Mouse (Mus musculus) urinary bladder, postnatal 10 days (tissue): ENCODE measurements around the gene Metap1.

Source experiments
- DNase-seq: peaks from one replicate; pipeline ENCODE4 v3.0.0; 2022; ENCODE audit warnings: low spot score

Gene Metap1

DNA sequence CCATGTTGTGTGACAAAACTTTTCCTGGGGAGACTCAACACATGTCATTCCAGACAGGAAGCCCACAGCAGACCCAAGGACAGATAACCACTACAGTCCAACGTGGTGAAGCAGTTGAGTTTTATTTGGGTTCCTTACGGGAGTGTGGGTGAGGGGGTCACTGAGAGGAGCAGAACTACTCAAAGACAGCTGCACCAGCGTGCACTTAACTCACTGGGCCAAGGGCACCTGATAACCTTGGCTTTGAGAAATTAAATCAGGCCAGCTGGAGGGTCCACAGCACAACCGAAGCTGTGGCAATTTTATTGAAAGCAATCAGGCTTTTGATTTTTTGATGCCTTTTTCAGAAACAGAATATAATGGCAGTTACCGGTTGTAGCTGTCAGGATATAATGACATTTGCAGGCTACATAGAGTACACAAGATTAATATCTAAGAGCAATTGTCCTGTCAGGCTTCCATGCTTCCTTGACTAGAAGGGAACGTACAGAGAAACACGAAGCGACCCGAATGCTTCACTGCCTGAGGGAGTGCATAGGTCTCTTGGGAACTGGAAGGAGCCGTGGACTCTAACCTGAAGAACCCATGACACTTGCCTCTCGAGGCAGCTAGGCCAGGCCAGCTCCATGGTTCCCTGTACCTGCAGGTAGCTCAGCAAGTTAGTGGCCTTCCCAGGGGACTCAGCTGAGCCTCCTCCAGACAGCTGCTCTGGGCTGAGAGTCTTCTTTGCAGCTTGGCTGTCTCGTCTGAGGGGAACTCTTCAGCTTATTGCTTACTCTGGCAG lies 41.0 kb downstream of the Metap1 start:
- DNase-seq = no peak

DNA sequence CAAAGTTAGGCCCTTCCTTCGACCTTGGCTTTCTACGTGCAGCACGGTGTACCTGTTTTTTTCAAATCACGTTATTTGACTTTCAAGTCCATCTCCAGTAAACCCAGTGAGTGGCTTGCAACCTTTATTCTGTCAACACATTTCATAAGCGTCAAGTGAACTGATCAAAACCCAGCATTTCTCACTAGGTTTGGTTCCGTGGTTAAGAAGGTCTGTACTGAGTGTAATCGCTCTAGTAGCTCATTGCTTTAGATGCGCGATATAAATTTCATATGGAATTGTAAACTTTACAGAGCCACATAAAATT lies 45.9 kb downstream of the Metap1 start:
- no peak for DNase-seq

DNA sequence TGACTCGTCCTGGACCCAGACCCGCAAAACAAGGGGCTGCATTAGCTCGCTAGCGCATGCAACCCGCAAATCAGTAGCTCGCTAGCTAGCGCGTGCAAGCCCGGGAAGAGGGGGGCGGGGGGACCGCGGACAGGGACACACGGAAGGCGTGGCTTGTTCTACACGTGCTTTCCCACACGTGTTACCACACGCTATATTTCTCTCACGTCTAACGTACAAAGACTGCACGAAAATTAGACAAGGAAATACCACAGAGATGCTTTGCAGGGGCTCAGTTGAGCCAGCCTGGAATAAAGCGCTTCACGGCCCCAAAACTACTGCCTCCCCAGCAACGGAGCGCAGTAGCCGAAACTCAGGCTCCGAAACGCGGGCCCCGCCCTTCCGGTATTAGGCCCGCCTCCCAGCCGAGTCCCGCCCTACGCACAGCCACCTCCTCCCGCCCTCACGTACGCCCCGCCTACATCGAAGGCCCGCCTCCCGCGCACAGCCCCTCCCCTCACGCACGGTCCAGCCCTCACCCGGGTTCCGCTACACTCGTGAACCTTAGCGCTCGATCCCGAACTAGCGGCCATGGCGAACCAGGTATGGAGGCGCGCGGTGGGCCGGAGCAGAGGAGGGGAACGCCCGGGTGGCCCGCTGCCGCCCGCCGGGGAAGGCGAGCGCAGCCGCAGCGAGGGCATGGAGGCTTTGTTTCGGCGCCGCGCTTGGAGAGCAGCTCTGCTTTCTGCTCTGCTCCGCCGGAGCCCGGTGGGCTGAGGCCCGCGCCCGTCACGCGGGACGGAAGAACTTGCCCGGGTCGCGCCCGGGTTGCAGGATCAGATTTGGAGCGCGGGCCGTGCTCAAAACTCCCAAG lies 46.5 kb downstream of the Metap1 start, which contains the start of gene Adh5:
Gene Adh5 (plus strand): TSS at position 482 of the 853 bp plus-strand sequence.
- DNase-seq = peak; percentile 67

DNA sequence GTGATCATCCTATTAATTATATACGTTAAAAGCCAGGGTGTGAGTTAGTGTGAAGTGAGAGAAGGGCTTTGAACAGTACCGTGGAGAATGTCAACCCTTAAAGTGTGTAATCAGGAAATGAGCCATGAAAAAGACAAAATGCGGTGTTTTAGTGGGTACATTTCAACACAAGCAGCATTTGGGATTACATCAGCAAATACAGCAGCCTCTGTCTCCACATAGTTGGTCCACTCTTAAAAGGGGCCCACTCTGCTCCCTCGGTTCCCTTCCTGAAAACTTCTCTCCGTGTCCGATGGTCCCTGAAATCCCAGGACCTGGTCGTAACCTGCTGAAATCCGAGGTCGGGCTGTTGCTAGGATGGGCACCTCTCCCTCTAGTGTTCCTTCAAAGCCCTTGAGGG lies 47.1 kb downstream of the Metap1 start:
- DNase-seq = no peak

DNA sequence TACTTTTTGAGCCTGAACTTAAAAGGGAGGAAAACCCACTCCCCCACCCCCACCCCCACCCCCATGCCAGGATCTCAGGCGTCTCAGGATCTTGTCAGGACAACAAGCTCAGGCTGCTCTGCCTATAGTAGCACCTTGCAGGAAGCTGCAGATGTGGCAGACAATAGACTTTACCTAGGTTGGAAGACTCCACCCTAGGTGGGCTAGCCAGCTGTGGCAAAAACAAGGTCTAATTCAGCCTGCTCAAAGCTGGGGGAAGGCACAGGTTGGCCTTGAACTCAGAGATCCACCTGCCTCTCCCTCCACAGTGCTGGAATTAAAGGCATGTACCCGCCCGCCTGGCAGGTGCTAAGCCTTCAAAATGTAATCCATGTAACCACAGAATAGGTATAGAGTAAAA lies 50.6 kb downstream of the Metap1 start:
- no peak for DNase-seq

DNA sequence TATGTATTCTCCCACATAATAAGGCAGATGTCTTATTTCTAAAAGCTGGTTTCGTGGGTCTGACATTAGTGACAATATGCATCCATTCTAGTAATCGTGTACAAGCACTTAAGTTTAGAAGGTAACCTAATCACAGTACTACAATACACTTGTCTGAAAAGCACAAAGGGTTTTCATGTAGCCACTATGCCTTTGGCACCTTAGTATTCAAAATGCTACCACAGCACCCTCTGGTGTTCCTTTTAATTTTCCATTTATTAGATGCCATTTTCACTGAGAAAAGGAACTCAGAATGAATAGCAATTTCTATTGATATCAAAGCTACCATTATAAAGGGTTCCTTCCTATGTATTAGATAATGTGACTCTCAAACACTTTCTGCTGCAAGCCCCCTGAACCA lies 57.5 kb downstream of the Metap1 start:
- DNase-seq = no peak

DNA sequence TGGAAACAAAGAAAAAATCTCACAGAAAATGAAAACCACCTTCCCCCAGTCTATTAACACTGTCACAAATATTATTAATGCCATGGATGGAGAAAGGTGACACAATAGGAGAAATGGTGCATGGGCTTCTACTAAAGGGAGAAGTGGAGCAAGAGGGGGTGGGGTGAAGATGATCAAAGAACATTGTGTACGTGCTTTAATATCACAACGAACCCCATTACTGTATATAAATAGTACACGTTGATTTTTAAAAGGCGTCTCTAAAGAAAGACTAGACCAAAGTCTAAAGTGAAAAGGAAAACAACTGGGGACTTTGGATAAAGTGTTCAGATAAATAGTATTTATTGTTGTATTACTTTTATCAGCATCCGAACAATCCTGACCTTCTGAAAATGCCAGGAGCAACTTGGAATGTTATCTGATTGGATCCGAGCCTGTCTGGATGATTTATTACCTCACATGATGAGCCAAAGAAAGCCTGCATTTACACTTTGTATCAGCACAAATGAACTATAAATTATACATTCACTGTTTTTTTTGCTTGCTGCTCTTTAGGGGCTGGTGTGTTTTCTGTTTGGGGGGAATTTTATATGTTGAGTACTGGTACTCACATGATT lies 58.8 kb downstream of the Metap1 start:
- no peak for DNase-seq

DNA sequence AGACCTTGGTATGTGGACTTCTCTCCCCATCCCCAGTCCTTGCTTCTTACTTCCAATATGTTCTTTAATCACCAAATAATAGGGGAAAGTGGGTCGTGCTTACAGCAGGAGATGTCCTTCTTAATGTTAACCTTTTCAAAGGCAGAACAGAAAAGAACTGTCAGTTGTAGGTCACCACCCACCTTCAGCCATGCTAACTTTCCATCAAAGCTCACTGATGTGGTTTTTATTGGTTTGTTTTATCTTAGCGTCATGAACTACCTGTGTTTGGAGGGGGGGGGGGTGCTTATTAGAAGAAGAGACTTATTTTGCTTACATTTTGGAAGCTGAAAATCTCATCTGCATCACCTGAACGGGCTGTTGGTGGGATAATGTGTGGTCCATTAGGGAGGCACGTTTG lies 65.1 kb downstream of the Metap1 start:
- DNase-seq = no peak

DNA sequence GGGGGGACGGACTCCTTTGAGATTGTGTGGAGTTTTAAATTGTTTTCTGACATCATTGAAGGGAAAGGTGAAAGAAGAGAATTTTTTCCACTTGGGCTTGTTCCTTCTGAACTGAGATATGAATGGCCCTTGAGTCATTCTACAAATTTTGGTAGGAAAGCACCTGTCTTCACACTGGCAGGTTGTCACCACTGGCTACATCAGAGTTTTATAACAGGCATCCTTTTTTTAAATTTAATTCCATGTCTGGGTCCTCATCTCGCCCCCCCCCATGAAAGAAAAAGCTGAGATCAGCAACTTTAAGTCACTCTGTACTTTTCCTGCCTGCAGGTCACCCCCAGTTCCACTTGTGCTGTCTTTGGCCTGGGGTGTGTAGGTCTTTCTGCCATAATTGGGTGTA lies 65.7 kb downstream of the Metap1 start:
- DNase-seq = no peak

DNA sequence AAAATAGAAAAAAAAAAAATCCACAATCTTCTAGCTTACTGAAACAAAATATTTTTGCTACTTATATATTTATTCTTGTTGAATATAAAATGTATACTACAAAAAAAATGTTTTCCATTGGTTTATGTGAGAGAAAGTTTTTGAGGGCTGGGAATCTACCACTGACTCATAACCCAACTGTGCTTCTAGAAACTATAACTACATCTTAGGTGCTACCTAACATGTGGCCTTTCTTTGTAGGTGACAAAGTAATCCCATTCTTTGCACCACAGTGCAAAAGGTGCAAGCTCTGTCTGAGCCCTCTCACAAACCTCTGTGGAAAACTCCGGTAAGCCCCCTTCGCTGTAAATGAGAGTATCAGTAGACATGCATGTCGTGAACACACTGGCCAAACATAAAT lies 68.9 kb downstream of the Metap1 start:
- DNase-seq = no peak

DNA sequence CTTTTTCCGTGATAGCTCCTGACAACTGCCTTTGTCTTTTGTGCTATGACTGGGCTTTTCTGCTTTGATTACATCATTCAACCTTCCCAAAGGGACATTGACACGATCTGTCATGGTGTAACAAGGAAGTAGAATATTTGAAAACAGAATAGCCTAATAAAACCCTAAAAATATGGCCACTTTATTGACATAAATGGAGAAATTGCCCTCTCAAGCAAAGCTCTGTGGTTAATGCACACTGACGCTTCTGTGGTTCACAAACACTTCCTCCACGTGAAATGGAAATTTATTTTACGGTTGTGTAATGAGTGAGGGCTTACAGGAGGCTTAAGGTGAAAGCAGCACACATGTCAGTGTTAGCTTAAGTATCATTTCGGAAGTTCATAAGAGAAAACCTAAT lies 69.9 kb downstream of the Metap1 start:
- no peak for DNase-seq

DNA sequence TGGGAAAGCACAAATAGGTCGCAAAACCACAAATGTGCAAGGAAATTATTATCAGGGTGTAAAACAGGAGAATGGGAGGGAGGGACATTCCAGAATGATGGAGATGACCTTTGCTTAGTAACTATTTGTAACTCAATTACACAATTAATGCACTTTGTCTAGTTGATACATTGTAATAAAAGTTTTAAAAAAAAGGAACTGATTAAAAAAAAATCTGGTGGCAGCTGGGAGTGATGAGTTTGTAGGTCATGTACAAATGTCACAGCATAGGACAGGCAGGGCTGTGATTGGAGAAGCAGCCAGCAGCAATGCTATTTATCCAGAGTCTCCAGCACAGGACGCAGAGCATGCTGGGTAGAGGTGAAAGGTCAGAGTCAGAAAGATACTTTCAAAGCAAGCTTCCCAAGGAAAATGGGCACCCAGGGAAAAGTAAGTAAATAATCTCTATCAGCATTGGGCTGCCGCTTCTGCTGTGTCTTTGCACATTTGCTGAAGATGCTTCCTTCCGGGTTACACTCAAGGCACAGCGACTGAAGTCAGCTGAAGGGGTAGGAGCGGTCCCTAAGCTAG lies 74.1 kb downstream of the Metap1 start, which contains the start of gene Adh4:
Gene Adh4 (plus strand): TSS at position 346 of the 570 bp plus-strand sequence.
- no peak for DNase-seq

DNA sequence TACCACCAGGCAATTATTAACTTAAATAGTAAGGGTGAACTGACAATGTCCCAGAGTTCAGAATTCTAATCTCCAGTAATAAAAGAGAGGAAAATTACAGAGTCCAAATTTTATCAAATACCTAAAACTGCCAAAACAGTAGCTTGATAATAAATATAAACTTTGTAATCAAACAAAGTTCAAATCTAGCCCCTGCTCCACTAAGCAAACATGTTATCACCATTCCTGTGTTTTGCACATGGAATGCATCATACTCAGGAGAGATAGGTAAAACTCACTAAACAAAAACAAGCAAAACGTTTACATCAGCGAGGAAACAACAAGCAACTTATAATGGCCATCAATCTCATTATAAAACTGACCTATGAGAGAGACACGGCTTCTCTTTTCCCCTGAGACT lies 79.1 kb downstream of the Metap1 start:
- no peak for DNase-seq

DNA sequence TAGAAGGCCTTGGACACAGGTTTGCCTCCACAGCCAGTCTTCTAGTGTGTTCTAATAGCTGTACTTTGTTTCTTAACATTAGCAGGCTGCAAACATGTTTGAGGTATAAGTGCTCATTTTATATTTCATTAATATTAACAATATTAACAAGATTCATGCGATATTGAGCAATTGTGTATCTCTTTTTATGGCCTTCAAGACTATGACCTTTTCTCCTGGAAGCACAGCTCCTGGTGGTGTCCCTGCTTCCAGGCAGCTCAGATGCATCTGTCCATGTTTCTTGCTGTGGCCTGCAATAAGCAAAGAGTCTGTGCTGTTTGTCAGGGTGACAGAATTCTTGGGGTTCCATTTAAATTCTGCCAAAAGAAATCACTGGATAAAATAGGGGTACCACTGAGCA lies 79.7 kb downstream of the Metap1 start:
- DNase-seq = no peak
